Mouse (Mus musculus) skeletal muscle tissue, postnatal 0 days (tissue): Measurements from ENCODE around the gene Plk1. TPM values are rescaled to one million over a fixed set of nuclear protein-coding genes. Genes with fewer than 3 reads are reported as not detected.

ENCODE experiments used
- polyA plus RNA-seq: library from polyadenylated mRNA; unstranded; fragments of >200 nt; fragmentation: Nextera tagmentation; extraction: Ambion mirVana; gene quantifications from 2 replicates; pipeline ENCODE4 v1.2.1, GENCODE M21; 2015

Plk1 gene
- 13.6 and 16.6 TPM in 2 replicates for polyA plus RNA-seq

GRCm38 (mm10) chr7:122158915-122159902 lies at the start of gene Plk1:
Gene Plk1, plus strand, starts transcription at chr7:122159439.

DNA sequence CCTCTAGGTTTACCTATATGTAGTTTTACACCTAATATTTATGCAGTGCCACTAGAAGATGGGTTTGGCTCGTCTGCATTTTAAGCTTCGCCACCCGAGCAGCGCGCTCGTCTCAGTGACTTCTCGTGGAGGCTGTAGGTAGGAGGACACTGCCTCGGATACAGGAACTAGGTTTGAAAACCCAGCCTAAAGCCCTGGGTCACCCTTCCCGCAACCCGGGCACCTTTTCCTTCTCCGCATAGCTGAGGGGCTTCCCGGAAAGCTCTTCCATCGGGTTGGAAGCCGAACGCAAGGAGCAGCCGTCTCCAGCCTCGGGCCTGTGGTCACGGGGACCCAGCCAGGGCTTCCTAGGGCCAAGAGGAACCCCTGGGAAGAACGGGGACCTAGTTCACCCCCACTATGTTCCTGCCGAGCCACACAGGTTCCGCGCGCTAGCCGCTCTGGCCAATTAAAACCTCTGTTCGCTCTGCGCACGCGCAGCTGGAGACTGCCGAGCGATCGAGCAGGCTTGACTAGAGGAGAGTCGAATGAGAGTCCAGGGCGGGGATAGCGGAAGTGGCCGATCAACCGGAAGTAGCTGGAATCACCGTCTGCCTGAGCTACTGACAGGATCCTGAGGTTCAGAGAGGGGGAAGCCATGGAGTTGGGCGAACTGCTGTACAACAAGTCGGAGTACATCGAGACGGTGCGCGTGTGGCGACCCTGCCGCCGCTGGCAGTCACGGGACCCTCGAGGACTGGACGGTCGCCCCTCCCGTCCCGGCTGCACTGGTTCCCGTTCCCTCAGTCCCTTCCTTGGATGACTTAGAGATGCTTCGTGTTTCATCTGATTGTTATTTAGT lies 26.5 kb upstream of the Plk1 start, which contains the start of the genes Palb2 and Dctn5:
Gene Palb2 (minus strand): TSS at position 489 of the 841 bp plus-strand sequence.
Gene Dctn5 (plus strand): TSS at position 545 of the 841 bp plus-strand sequence.

DNA sequence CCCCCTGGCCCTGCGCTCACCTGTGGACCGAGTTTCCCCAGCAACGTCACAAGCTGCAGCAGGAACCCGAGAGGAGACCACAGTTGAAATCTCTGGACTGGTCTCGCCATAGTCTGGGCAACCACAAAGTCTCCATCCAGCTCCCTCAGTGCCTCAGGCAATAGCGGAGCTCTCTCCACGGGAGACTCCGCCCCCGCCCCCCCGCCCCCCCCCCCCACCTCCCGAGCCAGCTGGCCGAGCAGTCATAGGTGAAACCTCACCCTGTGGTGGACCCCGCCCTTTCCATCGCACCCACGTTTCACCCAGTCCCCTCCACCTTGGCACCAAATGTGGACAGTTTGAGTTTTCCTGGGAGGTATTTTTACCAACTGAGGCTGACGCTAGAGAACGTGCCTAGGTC lies 26.8 kb downstream of the Plk1 start, which contains the start of gene Ern2:
Gene Ern2 (minus strand): TSS at position 165 of the 400 bp plus-strand sequence.

DNA sequence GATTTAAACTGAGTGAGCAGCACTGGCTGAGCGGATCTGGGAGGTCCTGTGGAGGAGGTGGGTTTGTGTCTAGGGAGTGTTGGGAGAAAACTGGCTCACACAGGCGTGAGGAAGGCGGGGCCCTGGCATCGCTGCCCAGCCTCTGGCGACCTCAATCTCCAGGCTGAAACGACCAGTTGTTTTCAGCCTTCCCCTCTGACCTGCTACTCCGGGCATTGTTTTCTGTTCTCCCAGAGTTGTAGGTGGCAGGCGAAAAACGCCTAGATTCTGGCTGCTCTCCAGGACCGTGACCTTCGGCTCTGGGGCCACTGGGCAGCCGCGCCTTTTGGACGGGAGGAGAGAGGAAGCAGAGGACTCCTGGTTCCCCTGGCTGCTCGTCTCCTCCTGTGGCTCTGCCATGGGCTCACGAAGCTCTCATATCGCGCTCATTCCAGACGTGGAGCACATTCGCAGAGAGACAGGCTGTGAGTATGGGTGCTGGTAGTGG lies 60.1 kb downstream of the Plk1 start, which contains the start of gene Chp2:
Gene Chp2 (plus strand): TSS at position 182 of the 487 bp plus-strand sequence.

Other genes starting within 250 kb of the Plk1 start
- 10.5 and 11.6 TPM in 2 replicates for gene Cog7, start 177.7 kb upstream of the Plk1 start, polyA plus RNA-seq
- 52.8 and 58.7 TPM in 2 replicates for gene Gga2, start 138.2 kb upstream of the Plk1 start, polyA plus RNA-seq
- gene Ubfd1, start 92.3 kb upstream of the Plk1 start, polyA plus RNA-seq, result 33.7 and 37.9 TPM in 2 replicates
- gene Ears2, start 92.2 kb upstream of the Plk1 start, polyA plus RNA-seq, result 13.2 and 14.3 TPM in 2 replicates
- 1,484 and 1,666 TPM in 2 replicates for gene Ndufab1, start 57.6 kb upstream of the Plk1 start, polyA plus RNA-seq
- 2.1 and 3.6 TPM in 2 replicates for gene Palb2, start 26.5 kb upstream of the Plk1 start, polyA plus RNA-seq
- 53.3 and 61.1 TPM in 2 replicates for gene Dctn5, start 26.4 kb upstream of the Plk1 start, polyA plus RNA-seq
- not detected in 2 replicates for gene Ern2, start 26.8 kb downstream of the Plk1 start, polyA plus RNA-seq
- 1.6 and 1.7 TPM in 2 replicates for gene Chp2, start 60.1 kb downstream of the Plk1 start, polyA plus RNA-seq
- 4.9 and 6.4 TPM in 2 replicates for gene Prkcb, start 129.3 kb downstream of the Plk1 start, polyA plus RNA-seq